Mouse (Mus musculus): Measurements from ENCODE around the gene Cap2.

Gene Cap2

GRCm38 (mm10) chr13:46525295-46526255 lies 23.9 kb downstream of the Cap2 start:
- DNase-seq (ENCODE audit: low read depth, low spot score): no peak

- DNase-seq (ENCODE audit: low read depth, low spot score): no peak
Observed at GRCm38 (mm10) chr13:46526645-46527044, 25.0 kb downstream of the Cap2 start.

GRCm38 (mm10) chr13:46527340-46527739 lies 25.7 kb downstream of the Cap2 start:
- DNase-seq (ENCODE audit: low read depth, low spot score): no peak

DNA sequence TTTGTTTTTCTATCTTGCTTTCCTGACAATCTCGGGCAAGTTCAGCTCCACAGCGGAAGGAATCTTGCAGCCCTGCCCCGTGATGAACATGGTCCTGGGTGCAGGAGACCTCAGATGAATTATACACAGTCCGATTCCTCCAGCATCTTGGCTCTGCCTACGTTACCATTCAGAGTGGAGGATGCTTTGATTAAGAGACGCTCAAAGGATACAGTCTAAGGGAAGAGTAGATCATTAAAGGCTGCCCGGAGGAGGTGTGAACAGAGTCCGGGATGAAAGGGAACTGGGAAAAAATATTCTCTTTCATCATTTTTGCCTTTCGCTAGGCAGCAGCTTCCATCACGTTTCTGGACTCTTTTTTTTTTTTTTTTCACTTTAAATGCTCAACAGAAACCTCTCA lies 27.4 kb downstream of the Cap2 start:
- DNase-seq (ENCODE audit: low read depth, low spot score): no peak

DNA sequence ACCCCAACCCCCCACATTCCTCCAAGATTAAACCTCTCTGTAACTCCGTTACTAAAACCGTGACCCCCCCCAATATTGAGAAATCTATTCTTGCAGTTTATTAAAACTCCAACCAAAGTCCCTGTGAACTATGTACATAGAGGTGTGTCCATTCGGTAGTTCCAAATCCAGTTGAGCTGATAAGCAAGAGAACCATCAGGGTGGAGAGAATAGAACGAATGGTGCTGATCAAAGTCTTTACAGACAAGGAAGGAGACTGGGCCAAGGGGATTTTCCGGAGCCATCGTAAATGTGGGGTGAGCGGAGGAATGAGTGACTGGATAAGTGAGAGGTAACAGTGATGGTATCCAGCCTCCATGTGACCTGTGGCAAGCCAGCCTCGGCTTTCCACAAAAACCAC lies 28.9 kb downstream of the Cap2 start:
- DNase-seq (ENCODE audit: low read depth, low spot score): no peak

DNA sequence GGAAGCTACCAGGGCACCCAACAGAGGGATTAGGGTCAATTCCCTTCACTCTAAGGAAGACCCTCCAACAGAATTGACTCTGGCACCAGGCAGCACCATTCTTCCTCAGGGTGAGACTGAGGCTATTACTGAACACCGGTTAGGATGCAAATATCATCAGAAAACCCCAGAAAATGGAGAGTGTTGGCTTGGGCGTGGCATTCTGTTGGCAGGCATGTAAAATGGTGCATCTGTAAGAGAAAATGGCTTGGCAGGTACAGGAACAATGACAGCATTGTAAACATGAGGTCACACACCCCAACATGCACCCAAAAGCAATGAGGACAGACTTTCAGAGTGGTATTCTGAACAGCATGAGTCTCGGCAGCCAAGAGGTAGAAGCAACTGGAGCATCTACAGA lies 30.0 kb downstream of the Cap2 start:
- no peak for DNase-seq (ENCODE audit: low read depth, low spot score)

- DNase-seq (ENCODE audit: low read depth, low spot score): no peak
Observed at GRCm38 (mm10) chr13:46532276-46532675, 30.6 kb downstream of the Cap2 start.

GRCm38 (mm10) chr13:46533342-46534129 lies 31.9 kb downstream of the Cap2 start:
- no peak for DNase-seq (ENCODE audit: low read depth, low spot score)

- DNase-seq (ENCODE audit: low read depth, low spot score): no peak
Observed at GRCm38 (mm10) chr13:46534171-46534968, 32.7 kb downstream of the Cap2 start.

- DNase-seq (ENCODE audit: low read depth, low spot score): no peak
Observed at GRCm38 (mm10) chr13:46534969-46535785, 33.5 kb downstream of the Cap2 start.

GRCm38 (mm10) chr13:46539284-46539683 lies 37.6 kb downstream of the Cap2 start:
- no peak for DNase-seq (ENCODE audit: low read depth, low spot score)

- DNase-seq (ENCODE audit: low read depth, low spot score): no peak
Observed at GRCm38 (mm10) chr13:46540943-46541342, 39.3 kb downstream of the Cap2 start.

GRCm38 (mm10) chr13:46542782-46543181 lies 41.1 kb downstream of the Cap2 start:
- no peak for DNase-seq (ENCODE audit: low read depth, low spot score)

DNA sequence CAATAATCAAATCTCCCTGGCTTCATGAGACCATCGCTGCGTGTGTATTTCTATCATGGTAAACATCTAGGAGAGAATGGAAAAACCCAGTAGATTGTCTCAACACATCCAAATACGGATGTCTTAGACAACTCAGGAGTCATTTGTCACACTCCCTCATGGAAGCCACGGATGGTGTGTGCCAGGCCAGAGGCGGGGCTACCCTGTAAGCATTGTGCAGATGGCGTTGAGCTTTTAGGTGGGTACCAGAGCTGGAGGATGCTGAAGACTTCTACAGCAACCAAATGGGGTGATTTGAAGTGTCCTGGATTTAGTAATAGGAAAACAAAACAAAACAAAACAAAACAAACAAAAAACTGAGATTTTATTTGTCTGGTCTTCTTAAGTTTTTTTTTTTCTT lies 43.0 kb downstream of the Cap2 start:
- DNase-seq (ENCODE audit: low read depth, low spot score): no peak

DNA sequence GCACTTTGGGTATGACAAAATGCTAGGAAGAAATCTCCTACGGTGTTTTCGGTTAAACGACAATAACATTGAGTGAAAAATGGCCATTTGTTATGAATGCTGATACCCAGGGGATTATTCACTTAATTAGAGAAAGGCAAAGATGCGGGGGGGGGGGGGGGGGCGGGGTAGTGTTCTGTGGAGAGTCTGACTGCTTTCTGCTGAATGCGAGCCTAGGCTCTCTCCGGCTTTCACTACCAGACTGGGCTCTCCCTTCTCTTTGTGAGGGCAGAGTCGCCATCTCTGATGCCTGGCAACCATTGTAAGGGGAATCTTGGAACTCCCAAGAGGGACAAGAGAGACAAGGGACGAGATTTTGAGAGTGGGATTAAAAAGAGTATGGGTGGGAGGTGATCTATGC lies 43.4 kb downstream of the Cap2 start:
- no peak for DNase-seq (ENCODE audit: low read depth, low spot score)

DNA sequence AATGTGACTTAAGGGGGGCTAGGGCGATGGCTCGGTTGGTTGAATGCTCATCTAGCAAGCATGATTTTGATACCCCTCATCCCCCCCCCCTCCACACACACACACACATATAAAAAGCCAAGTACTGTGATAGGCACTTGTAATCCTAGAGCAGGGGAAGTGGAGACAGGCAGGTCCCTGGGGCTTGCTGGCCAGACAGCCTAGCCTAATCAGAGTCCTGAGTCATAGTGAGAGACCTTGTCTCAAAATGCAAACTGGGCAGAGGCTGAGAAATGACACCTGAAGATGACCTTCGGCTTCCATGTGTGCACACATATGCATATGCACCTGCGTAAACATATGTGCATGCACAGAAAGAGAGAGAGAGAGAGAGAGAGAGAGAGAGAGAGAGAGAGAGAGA lies 45.2 kb downstream of the Cap2 start:
- DNase-seq (ENCODE audit: low read depth, low spot score): no peak

- DNase-seq (ENCODE audit: low read depth, low spot score): no peak
Observed at GRCm38 (mm10) chr13:46547253-46547652, 45.6 kb downstream of the Cap2 start.

DNA sequence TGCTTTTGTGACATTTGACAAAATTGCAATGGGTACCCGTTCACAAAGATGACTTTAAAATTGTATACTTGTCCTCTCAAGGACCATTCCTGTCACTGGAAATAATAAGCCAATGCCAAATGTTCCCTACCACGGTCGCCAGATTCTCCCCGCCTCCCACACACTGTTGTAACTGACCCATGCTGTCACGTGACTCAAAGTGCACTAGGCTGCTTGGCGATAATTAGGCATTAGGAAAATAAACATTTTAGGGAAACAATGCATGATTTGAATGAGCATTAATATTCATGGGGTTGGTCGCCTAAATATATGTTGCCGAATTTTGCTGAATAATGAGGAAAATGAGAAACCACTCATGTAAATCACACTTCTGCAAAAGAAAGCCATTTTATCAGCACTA lies 46.5 kb downstream of the Cap2 start:
- DNase-seq (ENCODE audit: low read depth, low spot score): no peak

GRCm38 (mm10) chr13:46548600-46549179 lies 47.0 kb downstream of the Cap2 start:
- no peak for DNase-seq (ENCODE audit: low read depth, low spot score)

DNA sequence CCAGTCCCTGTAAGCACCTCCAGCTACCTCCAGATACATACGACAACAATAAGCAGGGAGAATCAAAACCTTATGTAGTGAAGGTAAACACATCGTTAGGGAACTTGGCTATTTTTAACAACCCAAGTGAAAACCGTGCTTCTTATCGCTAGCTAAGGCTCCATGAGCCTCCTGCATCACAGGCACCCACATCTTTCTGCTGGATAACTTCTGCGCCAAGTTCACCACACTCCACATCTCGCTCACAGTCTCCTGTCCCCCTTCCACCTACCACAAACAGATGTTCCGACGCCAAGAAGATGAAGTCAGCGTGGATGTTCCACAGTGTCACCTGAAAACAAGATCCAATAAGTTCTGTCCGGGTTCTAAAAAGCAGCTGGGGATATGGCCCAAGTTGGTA lies 49.0 kb downstream of the Cap2 start:
- DNase-seq (ENCODE audit: low read depth, low spot score): no peak

DNA sequence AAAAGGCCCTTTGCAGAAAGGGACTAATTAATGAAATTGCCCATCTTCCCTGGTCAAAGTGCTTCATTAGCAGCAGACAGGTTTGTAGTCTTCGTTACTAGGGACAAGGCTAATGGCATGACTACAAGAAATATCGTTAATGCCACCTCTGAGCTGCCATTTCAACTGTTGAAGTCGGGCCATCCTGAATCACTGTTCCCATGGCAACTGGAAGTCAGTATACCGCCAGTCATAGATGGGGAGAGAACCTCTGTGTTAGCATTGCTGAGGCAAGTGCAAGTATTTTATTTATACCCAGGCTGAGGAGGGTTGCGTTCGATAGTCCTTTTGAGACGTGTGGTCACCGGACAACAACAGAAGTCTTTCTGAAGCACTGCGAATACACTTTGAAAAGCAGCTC lies 53.1 kb downstream of the Cap2 start:
- no peak for DNase-seq (ENCODE audit: low read depth, low spot score)
